Mouse (Mus musculus): ENCODE results near the gene Snrpa1. TPM values are rescaled to one million over a fixed set of nuclear protein-coding genes. Genes with fewer than 3 reads are reported as not detected.

Gene Snrpa1
- total and polyA plus RNA-seq, 3 experiments: 146 to 189 (median 189) TPM

DNA sequence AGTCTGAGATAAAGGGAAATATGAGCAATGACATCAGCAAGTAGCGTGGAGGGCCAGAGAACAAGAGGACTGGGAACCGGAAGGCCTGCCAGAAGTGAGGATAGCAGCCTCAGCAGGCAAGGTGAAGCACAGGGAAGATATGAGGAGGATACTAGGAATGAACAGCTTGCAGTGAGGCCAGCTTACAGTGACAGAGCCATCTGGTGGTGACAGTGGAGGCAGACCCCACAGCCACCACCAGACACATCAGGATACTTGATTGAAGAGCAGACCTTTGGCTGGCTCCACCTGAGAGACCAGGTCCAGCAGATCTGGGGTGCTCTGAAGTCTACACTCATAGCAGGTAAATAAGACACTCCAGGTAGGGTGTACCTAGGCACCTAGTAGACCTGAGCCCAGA lies 31.1 kb upstream of the Snrpa1 start:
- Histone ChIP-seq H3K9me3 (replicated peaks; ENCODE audit: low read length) (peaks cover 5% of the 10 kb centered on the region), H3K4me3 (replicated peaks in 1 of 3; ENCODE audit: low read depth in 2 of 3, low read length in 2 of 3, poor library complexity in 1 of 3) (no peak overlapping the region), H3K79me2 (replicated peaks; ENCODE audit: control insufficient read depth, extremely low read depth, insufficient read depth, poor library complexity, severe bottlenecking) (no peaks in the 10 kb centered on the region), H3K27ac (ENCODE audit: insufficient read depth, low read depth) (no peak overlapping the region), H3K27me3 (replicated peaks) (peaks cover 84% of the 10 kb centered on the region), H3K9ac (ENCODE audit: insufficient read depth, low read depth) (no peak overlapping the region), H3K4me2 (ENCODE audit: insufficient read depth, low read depth, poor library complexity, severe bottlenecking) (no peak overlapping the region), H3K4me1 (ENCODE audit: control insufficient read depth in 1 of 2, insufficient read depth in 2 of 2) (no peaks in the 10 kb centered on the region), H3K36me3 (replicated peaks in 1 of 2; ENCODE audit: control insufficient read depth in 1 of 2, insufficient read depth in 1 of 2, low read length in 1 of 2) (no peaks in the 10 kb centered on the region)
- in situ Hi-C loops (cut with MboI; ENCODE audit: low pct_ligation_motif_present, low pct_unique_long_range_greater_than_20kb, low sequenced_read_pairs): no loop called here
- DNase-seq (ENCODE audit: extremely low read depth): peak; percentile 8
- dilution Hi-C loops (cut with MboI; ENCODE audit: extremely low pct_ligation_motif_present, extremely low pct_unique_long_range_greater_than_20kb, low sequenced_read_pairs): no loop called here
- TF ChIP-seq IRF4 (IDR thresholded peaks at IDR 0.05; ENCODE audit: low read depth, low read length) (no peak), POLR2AphosphoS2 (IDR thresholded peaks at IDR 0.05; ENCODE audit: low read depth, low read length) (no peak), CTCF (conservative IDR thresholded peaks at IDR 0.05 in 1 of 2, IDR thresholded peaks at IDR 0.05 in 1 of 2; ENCODE audit: low read depth in 2 of 2, low read length in 2 of 2) (peak in 1 of 2 experiments; percentile 56; a peak in 2 of 4 replicates), NRF1 (IDR thresholded peaks at IDR 0.05; ENCODE audit: low read depth, low read length) (no peak), RAD21 (IDR thresholded peaks at IDR 0.05; ENCODE audit: low read depth, low read length) (peak; percentile 37), SMC3 (IDR thresholded peaks at IDR 0.05; ENCODE audit: low read depth, low read length) (peak; percentile 63)

DNA sequence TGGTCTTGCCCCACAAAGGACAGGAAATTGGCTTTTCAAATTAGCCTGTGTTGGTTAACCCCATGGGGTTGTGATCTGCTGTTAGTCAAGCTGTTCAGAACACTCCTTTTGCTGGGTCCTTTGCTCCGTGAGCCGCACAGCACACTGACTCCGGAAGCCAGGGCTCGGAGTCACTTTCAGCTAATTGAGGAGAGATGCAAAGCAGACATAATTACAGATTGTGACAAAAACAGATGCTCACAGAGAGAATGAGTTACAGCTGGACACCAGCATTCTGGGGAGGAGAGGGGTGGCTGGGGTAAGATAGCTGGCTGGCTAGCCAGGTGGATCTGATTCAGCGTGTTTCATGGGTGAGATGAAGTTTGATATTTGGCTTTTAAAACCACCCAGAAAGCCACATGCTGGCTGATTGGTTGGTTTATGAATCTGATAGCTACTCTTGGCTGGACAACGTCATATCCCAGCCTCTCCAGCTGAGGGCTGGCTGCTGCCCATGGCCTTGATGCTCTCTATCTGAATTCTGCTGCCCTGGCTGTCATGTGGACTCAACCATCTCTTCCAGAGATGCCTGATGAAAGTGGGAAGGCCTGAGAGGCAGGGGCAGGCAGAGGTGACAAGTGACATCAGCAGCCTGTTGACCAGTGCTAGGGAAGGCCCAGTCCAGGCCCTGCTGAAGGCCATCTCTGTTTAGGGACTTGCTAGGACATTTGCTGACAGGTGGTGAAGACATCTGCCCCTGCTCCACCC lies 29.9 kb upstream of the Snrpa1 start:
- Histone ChIP-seq H3K9ac (ENCODE audit: insufficient read depth, low read depth) (no peak overlapping the region), H3K27ac (ENCODE audit: insufficient read depth, low read depth) (no peak overlapping the region), H3K4me3 (replicated peaks in 1 of 3; ENCODE audit: low read depth in 2 of 3, low read length in 2 of 3, poor library complexity in 1 of 3) (no peak overlapping the region), H3K27me3 (replicated peaks) (peaks cover 85% of the 10 kb centered on the region), H3K9me3 (replicated peaks; ENCODE audit: low read length) (peaks cover 5% of the 10 kb centered on the region), H3K36me3 (replicated peaks in 1 of 2; ENCODE audit: control insufficient read depth in 1 of 2, insufficient read depth in 1 of 2, low read length in 1 of 2) (no peaks in the 10 kb centered on the region), H3K4me1 (ENCODE audit: control insufficient read depth in 1 of 2, insufficient read depth in 2 of 2) (no peaks in the 10 kb centered on the region), H3K79me2 (replicated peaks; ENCODE audit: control insufficient read depth, extremely low read depth, insufficient read depth, poor library complexity, severe bottlenecking) (no peaks in the 10 kb centered on the region), H3K4me2 (ENCODE audit: insufficient read depth, low read depth, poor library complexity, severe bottlenecking) (no peak overlapping the region)
- TF ChIP-seq ELF1 (IDR thresholded peaks at IDR 0.05; ENCODE audit: low read depth, low read length): no peak
- DNase-seq (ENCODE audit: extremely low read depth): no peak
- in situ Hi-C loops (cut with MboI; ENCODE audit: low pct_ligation_motif_present, low pct_unique_long_range_greater_than_20kb, low sequenced_read_pairs): no loop called here
- dilution Hi-C loops (cut with MboI; ENCODE audit: extremely low pct_ligation_motif_present, extremely low pct_unique_long_range_greater_than_20kb, low sequenced_read_pairs): no loop called here

DNA sequence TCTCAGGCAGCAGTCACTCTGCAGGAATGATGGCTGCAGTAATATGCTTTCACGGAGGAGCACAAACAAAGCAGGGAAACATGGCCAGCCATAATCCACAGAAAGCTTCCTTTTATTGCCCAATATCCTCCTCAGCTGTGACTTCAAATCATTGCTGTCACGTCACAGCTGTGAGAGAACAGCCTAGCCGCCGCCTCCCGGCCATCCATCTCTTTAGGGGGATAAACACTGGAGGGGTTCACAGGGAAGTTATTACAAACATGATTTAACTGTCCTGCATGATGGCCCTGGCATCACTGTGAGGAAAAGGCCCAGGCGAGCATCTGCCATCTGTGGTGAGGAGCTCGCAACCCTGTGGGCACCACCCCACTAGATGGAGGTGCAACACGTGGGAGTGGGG lies 22.0 kb upstream of the Snrpa1 start:
- Histone ChIP-seq H3K27ac (ENCODE audit: insufficient read depth, low read depth) (no peak overlapping the region), H3K4me3 (replicated peaks in 1 of 3; ENCODE audit: low read depth in 2 of 3, low read length in 2 of 3, poor library complexity in 1 of 3) (no peak overlapping the region), H3K4me1 (ENCODE audit: control insufficient read depth in 1 of 2, insufficient read depth in 2 of 2) (no peaks in the 10 kb centered on the region), H3K9ac (ENCODE audit: insufficient read depth, low read depth) (no peak overlapping the region), H3K4me2 (ENCODE audit: insufficient read depth, low read depth, poor library complexity, severe bottlenecking) (no peak overlapping the region), H3K9me3 (replicated peaks; ENCODE audit: low read length) (peaks cover 17% of the 10 kb centered on the region), H3K36me3 (replicated peaks in 1 of 2; ENCODE audit: control insufficient read depth in 1 of 2, insufficient read depth in 1 of 2, low read length in 1 of 2) (no peaks in the 10 kb centered on the region), H3K27me3 (replicated peaks) (peaks cover 86% of the 10 kb centered on the region), H3K79me2 (replicated peaks; ENCODE audit: control insufficient read depth, extremely low read depth, insufficient read depth, poor library complexity, severe bottlenecking) (no peaks in the 10 kb centered on the region)
- dilution Hi-C loops (cut with MboI; ENCODE audit: extremely low pct_ligation_motif_present, extremely low pct_unique_long_range_greater_than_20kb, low sequenced_read_pairs) (no loop called here), in situ Hi-C loops (cut with MboI; ENCODE audit: low pct_ligation_motif_present, low pct_unique_long_range_greater_than_20kb, low sequenced_read_pairs) (no loop called here)
- no peak for DNase-seq (ENCODE audit: extremely low read depth)
- TF ChIP-seq NRF1 (IDR thresholded peaks at IDR 0.05; ENCODE audit: low read depth, low read length): no peak
- TF ChIP-seq ZMIZ1 (IDR thresholded peaks at IDR 0.05; ENCODE audit: low read depth, low read length): no peak
- no peak for TF ChIP-seq RCOR1 (conservative IDR thresholded peaks at IDR 0.05; ENCODE audit: low read depth, low read length)
- TF ChIP-seq MAX (IDR thresholded peaks at IDR 0.05; ENCODE audit: low read length): no peak
- no peak for TF ChIP-seq CHD1 (IDR thresholded peaks at IDR 0.05; ENCODE audit: low read depth, low read length)
- TF ChIP-seq ZC3H11A (IDR thresholded peaks at IDR 0.05; ENCODE audit: low read depth, low read length): no peak
- TF ChIP-seq TCF12 (IDR thresholded peaks at IDR 0.05; ENCODE audit: low read depth, low read length): no peak
- TF ChIP-seq POLR2AphosphoS2 (IDR thresholded peaks at IDR 0.05; ENCODE audit: low read depth, low read length): no peak
- TF ChIP-seq MAFK (IDR thresholded peaks at IDR 0.05; ENCODE audit: insufficient replicate concordance, low read length): no peak
- TF ChIP-seq PAX5 (IDR thresholded peaks at IDR 0.05; ENCODE audit: low read length): no peak
- TF ChIP-seq ZKSCAN1 (IDR thresholded peaks at IDR 0.05; ENCODE audit: borderline replicate concordance, low read depth, low read length): no peak
- no peak for TF ChIP-seq NELFE (IDR thresholded peaks at IDR 0.05; ENCODE audit: low read depth, low read length)
- no peak for TF ChIP-seq GABPA (IDR thresholded peaks at IDR 0.05; ENCODE audit: insufficient replicate concordance, low read depth, low read length)
- no peak for TF ChIP-seq ETS1 (conservative IDR thresholded peaks at IDR 0.05; ENCODE audit: low read depth, low read length)
- TF ChIP-seq MAZ (IDR thresholded peaks at IDR 0.05; ENCODE audit: low read depth, low read length): no peak
- no peak for TF ChIP-seq EP300 (IDR thresholded peaks at IDR 0.05; ENCODE audit: low read length)
- no peak for TF ChIP-seq IRF4 (IDR thresholded peaks at IDR 0.05; ENCODE audit: low read depth, low read length)
- no peak for TF ChIP-seq SMC3 (IDR thresholded peaks at IDR 0.05; ENCODE audit: low read depth, low read length)
- no peak for TF ChIP-seq CTCF (conservative IDR thresholded peaks at IDR 0.05 in 1 of 2, IDR thresholded peaks at IDR 0.05 in 1 of 2; ENCODE audit: low read depth in 2 of 2, low read length in 2 of 2)
